Mouse (Mus musculus) cerebellum, postnatal 4 days (tissue): ENCODE measurements around the gene Shcbp1.
"Not testable (repeated sequence)": the region's sequence is repeated elsewhere in the genome, so short reads cannot be mapped to it uniquely, and the experiment has no call there.

Source experiments
- DNase-seq, 2 experiments: peaks; one replicate each; pipeline ENCODE4 v3.0.0; 2022; ENCODE audit warnings: low spot score in 2 of 2, mixed read lengths in 1 of 2

Gene Shcbp1

DNA sequence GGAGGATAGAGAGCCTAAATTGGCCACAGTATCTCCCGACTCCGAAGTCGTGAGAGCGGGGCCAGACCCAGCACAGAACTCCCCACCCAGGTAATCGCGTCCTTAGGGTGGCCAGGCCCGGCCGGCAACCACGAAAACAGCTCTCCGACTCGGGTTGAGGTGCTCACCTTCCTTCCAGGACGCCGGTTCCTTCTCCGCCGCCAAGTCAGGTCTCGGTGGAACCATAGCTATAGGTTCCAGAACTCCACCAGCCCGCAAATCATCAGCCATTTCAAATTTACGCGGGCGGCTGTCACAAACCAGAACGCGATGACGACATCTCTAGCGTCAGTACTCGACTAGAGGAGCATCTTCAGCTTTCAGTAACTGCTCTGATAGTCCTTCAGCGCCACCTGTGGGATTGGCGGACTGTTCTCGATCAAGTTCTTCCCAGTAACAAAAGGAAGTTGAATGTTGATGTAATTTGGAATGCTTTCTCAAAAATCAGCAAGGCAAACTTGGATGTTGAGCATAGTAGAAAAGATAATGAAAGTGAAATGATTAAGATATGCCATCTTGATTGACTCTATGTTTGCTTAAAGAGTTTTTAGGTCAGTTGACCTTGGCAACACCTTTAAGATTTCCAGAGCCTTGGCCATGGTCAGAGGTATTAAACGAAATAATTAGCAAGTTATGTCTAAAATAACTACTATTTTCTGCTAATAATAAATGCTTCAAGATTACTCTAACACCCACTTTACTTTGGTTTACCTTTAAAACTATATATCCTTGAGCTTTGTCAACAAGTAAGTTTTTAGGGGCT is at the start of gene Shcbp1:
Gene Shcbp1 (minus strand): TSS at position 314 of the 802 bp plus-strand sequence.
- peak; percentile 65 to 81 for DNase-seq

DNA sequence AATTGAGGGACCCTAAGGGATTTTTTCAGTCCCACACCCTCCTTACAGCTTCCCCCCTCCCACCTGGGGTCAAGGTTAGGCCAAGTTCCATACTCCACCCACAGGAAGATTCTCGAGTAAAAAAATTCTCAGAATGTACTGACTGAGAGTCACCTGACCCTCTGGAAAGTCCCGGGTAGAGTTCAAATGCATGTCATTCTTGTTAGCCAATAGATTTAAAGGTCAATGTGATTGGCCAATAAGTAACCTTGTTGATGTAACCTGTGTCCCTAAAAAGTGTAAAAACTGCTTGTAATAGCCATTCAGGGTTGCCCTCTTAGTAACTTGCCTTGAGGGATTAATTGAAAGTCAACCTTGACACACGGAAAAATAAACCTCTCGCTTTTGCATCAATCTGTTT is 29.5 kb upstream of the Shcbp1 start:
- DNase-seq = no peak

DNA sequence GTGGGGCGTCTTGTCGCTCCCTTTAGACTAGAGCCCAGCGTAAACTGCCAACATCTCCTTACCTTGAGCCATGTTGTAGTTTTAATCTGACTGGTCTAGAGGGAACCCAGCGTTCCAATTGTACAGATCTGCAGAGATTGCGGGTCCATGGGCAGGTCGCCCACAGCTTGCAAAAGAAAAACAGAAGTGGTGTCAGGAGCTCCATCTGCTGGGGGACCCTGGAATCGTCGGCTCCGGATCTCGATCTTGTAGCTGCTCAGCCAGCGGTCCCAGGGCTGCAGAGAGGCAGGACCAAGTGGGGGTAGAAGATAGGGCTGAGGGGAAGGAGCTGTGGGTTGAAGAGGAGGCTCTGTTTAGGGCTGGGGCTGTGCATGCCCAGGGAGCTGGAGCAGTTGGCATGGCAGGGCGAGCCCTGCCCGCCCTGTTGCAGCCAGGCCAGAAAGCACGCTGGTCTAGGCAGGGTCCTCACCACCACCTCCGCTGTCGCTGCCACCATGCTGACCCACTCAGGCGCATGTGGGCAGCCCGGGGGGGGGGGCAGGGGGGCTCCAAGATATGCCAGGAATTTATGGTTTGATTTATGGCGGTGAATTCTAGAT is 21.3 kb upstream of the Shcbp1 start:
- peak; percentile 32 to 58 for DNase-seq

DNA sequence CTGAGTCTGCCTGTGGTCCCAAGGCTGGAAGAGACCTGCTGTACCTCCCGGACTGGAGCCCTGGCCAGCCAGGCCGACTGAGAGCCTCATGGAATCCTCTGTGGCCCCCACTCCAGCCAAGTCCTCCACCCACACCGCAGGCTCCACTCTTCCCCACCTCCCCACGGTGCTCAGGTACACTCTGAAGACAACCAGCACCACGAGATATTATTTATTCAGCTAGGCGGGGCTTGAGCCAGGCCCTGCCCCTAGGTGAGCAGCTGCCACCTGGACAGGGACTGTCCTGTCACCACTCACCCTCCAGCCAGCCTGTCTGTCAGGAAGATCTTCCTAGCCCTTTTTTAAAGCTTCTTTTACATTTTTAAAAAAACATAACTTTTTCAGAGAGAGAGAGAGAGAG is 1.1 kb downstream of the Shcbp1 start:
- DNase-seq = no peak

DNA sequence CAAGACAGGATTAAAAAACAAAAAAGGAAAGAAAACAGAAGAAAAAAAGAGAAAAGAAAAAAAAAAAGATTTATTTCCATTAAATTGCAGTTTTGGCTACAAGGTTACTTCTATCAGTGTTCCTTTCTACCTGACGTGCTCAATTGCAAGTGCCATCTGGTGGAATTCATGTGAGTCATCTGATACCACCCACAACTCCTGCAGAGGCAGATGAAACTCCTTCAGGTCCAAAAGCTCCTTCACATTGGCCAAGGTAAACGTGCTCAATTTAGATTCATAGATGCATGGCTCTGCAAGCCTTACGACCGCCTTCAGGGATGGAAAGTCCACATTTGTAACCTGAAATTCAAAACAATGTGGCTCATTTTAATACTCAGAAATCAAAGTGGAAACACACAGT is 14.6 kb downstream of the Shcbp1 start:
- DNase-seq = no peak

DNA sequence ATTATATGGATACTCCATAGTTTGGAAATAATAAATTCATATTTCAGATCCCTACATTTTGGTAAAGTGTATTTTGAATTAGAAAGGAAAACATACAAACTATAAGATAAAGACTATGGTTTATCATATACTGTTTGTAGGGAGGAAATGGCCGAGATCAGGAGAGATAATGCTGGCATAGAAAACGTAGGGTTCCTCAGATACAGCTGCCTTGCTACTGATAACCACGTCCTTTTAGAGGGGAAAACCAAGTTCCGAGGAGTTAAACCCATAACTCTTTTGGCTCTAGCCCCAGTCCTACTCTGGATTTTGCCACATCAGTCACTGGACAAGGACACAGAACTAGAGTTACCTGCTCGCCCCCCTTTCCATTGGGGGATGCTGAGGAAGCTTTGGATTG is 26.3 kb downstream of the Shcbp1 start:
- no peak for DNase-seq

DNA sequence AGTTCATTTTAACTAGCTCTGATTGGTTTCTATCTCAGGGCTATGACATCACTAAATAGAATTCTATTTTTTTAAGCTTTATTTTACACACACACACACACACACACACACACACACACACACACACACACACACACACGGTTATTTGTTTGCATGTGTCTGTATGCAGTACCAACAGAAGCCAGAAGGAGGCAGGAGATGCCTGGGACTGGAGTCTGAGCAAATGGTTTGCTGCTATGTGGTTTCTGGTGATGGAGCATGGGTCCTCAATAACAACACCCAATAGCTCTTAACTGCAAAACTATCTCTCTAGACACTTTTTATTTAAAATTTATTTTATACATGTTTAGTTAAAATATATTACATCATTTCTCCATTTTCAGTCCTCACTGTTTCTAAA is 48.4 kb downstream of the Shcbp1 start:
- no peak for DNase-seq

DNA sequence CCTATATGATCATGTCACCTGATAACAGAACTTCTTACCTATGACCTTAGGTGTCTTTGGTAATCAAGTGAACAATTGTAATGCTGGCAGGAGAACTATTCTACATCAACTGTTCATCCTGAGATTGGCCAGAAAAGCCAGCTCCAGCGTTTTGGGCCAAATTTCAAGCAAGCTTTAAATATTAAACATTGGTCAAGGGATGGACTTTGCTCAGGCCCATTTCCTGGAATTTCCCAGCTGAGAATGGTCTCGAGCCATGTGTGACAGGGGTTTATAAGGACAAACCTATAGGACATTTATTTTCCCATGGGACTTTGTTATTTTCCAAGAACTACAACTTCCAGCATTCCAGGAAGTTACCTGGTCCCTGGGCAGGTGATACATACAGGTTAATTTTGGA is 63.8 kb downstream of the Shcbp1 start:
- no peak for DNase-seq

DNA sequence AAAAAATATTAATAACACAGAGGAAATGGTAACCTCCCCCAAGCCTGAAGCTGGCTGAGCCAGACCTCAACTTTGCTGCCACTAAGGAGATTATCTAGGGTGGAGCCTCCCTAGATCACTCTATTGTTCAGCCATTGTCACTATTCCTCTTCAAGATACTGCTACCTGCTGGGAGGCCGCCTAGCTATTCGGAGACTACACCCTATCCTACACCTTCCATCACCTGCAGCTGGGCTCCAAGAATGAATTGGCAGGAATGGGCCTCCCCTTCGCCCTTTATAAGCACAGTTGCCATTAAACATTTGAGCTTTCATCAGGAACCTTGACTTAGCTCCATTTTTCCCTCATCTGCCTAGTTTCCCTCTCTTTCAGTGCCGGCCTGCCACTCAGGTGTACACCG is 71.0 kb downstream of the Shcbp1 start:
- not testable (repeated sequence) for DNase-seq

DNA sequence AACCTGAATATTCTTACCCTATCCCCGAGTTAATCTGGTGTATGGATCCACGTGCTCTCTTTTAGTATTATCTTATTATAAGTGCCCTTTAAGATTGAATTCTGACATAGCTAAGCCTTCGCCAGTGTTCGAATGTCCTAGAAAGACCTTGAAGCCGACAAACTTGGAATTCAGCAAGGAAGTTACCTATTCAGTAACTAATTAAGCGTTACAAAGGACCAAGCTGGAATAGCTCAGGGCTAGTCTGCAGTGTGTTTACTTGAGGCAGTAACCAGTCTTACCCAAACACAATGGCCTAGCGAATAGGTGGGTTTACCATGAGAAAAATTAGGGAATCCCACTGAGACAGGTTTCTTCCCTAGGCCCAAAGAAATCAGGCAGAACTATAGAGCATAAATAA is 71.5 kb downstream of the Shcbp1 start:
- DNase-seq = not testable (repeated sequence)

DNA sequence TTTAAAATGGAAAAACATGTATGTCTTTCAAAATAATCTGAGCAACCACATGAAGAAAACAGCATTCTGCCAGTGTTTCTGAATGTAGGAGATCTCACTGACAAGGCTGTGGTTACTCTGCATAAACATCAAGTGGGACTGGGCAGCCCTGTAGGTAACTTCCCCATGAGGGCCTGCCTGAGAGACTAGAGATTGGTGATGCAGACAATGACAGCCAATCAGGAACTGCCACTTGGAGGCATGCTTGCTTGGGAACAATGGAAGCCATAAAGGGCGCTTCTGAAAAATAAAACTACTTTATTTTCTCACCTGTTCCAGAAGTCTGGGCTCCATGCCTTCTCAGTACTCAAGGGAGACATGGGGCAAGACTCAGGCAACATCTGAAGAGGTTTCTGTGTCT is 87.7 kb downstream of the Shcbp1 start:
- no peak for DNase-seq
